Mouse (Mus musculus) ES-E14 (cell line): Measurements from ENCODE around the gene Mipol1. TPM values are rescaled to one million over a fixed set of nuclear protein-coding genes. Genes with fewer than 3 reads are reported as not detected.

Source experiments
- DNase-seq: peaks from one replicate; pipeline ENCODE4 v3.0.0-alpha.2; 2013; ENCODE audit warnings: low read depth, low spot score
- H3K27ac ChIP-seq: 2 replicates; pipeline ENCODE4 v1.5.1; 2012; ENCODE audit warnings: low read depth, mild to moderate bottlenecking, low read length, moderate library complexity, mixed read lengths; ENCODE audit not compliant: poor library complexity, insufficient read depth, severe bottlenecking
- H3K36me3 ChIP-seq: 2 replicates; pipeline ENCODE4 v1.6.1; 2012; ENCODE audit warnings: mild to moderate bottlenecking, low read length, moderate library complexity, mixed read lengths; ENCODE audit not compliant: control insufficient read depth, poor library complexity, insufficient read depth, severe bottlenecking
- H3K4me1 ChIP-seq, 2 experiments: fragments of 150-350 bp in 1 of 2; sonication (generic) in 1 of 2; 2 replicates each; pipeline ENCODE4 v1.6.1; 2012; ENCODE audit warnings: low read length in 2 of 2, mild to moderate bottlenecking in 1 of 2, mixed read lengths in 1 of 2; ENCODE audit not compliant: control insufficient read depth in 2 of 2, insufficient read depth in 2 of 2, poor library complexity in 1 of 2
- H3K4me3 ChIP-seq, 2 experiments: fragments of 150-350 bp in 1 of 2; sonication (generic) in 1 of 2; 2 replicates each; pipeline ENCODE4 v1.5.1; 2012; ENCODE audit warnings: low read length in 2 of 2, low read depth in 1 of 2, mild to moderate bottlenecking in 1 of 2, mixed read lengths in 1 of 2; ENCODE audit not compliant: insufficient read depth in 1 of 2, poor library complexity in 1 of 2, severe bottlenecking in 1 of 2
- H3K9ac ChIP-seq: 2 replicates; pipeline ENCODE4 v1.6.1; 2012; ENCODE audit warnings: low read depth, mild to moderate bottlenecking, low read length, mixed read lengths; ENCODE audit not compliant: poor library complexity, insufficient read depth, severe bottlenecking
- H3K9me3 ChIP-seq: fragments of 150-350 bp; sonication (generic); 2 replicates; pipeline ENCODE4 v1.6.1; 2012; ENCODE audit warnings: low read depth, mild to moderate bottlenecking, low read length; ENCODE audit not compliant: control insufficient read depth, insufficient read depth
- CHD2 ChIP-seq: IDR thresholded peaks from 2 replicates; pipeline ENCODE4 v1.6.1; 2014; ENCODE audit warnings: mild to moderate bottlenecking, low read depth, low read length, inconsistent platforms
- HCFC1 ChIP-seq: IDR thresholded peaks from 2 replicates; pipeline ENCODE4 v1.6.1; 2012; ENCODE audit warnings: low read length, inconsistent platforms, borderline replicate concordance; ENCODE audit not compliant: insufficient read depth
- MAFK ChIP-seq: IDR thresholded peaks from 2 replicates; pipeline ENCODE4 v1.6.1; 2014; ENCODE audit warnings: mild to moderate bottlenecking, low read depth, low read length, inconsistent platforms; ENCODE audit not compliant: insufficient read depth
- ZC3H11A ChIP-seq: IDR thresholded peaks from 2 replicates; pipeline ENCODE4 v1.6.1; 2012; ENCODE audit warnings: low read depth, mild to moderate bottlenecking, inconsistent platforms, low read length, borderline replicate concordance
- ZNF384 ChIP-seq: IDR thresholded peaks from 2 replicates; pipeline ENCODE4 v1.6.1; 2012; ENCODE audit warnings: low read depth, low read length, inconsistent platforms
- in situ Hi-C, 2 experiments: fragments of 600-800 bp; cut with MboI; formaldehyde crosslinking; loops; one replicate each; pipeline ENCODE4 v1.15.1; 2025; ENCODE audit warnings: low sequenced_read_pairs in 2 of 2, inconsistent platforms in 1 of 2; ENCODE audit not compliant: unreplicated experiment in 2 of 2
- total RNA-seq: library from RNA; depleted of rRNA; stranded (reverse); fragments of 300-350 nt; gene quantifications from 2 replicates; pipeline ENCODE4 v1.2.3, GENCODE M21; 2012

Mipol1 gene
- total RNA-seq, 1 experiment: 8.2 TPM

DNA sequence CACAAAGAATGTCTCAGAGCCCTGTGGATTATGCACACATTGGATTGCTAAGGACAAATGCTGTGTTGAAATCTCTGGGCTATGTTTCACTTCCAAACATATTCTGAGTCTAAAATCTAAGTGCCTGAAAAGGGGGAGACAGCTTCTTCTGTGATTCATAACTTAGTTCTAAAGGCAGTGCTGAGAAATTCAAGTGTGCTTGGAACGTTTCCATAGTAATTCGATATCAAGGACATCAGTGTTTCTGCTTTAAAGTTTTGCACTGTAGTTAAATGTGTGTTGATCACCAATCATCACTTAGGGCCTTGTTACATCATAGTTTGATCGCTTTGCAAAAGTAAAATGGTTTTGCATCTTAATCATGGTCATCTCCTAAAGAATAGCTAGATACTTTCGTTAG lies 279.5 kb downstream of the Mipol1 start:
- H3K36me3 ChIP-seq: no peaks in the 10 kb centered on the region
- H3K27ac ChIP-seq: no peak overlapping the region
- in situ Hi-C loops: no loop called here
- no peaks in the 10 kb centered on the region for H3K9me3 ChIP-seq
- no peak for DNase-seq
- no peak overlapping the region for H3K4me3 ChIP-seq
- H3K4me1 ChIP-seq: peaks cover 0 to 2% of the 10 kb centered on the region in 2 experiments; a peak in 1 of 4 replicates
- H3K9ac ChIP-seq: no peak overlapping the region
- TF ChIP-seq HCFC1 (no peak), MAFK (no peak), ZC3H11A (no peak), CHD2 (no peak)

DNA sequence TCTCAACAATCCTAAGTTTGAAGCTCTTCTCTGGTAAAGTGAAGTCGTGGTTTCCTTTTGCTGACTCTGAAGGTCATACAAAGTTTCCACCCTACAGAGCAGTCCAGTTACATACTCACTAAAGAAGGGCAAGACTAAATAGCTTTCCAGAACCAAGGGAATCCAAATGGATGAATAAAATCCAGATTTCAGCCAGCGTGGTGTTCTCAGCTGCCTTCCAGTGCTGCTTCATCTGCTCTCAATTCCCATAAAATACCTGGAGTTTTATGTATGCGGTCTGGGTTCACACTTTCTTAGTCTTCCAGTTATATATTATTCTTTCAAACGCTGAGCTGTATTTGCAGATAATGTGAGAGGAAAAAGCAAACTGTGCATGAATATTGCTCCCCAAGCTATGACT lies 280.9 kb downstream of the Mipol1 start:
- Histone ChIP-seq H3K27ac (no peak overlapping the region), H3K36me3 (no peaks in the 10 kb centered on the region), H3K4me1 (peaks cover 4% of the 10 kb centered on the region in 2 experiments; a peak in 2 of 4 replicates), H3K9me3 (no peaks in the 10 kb centered on the region), H3K9ac (no peak overlapping the region), H3K4me3 (no peak overlapping the region)
- no peak for DNase-seq
- TF ChIP-seq MAFK: no peak
- TF ChIP-seq ZNF384: no peak
- no peak for TF ChIP-seq HCFC1
- in situ Hi-C loops: no loop called here

DNA sequence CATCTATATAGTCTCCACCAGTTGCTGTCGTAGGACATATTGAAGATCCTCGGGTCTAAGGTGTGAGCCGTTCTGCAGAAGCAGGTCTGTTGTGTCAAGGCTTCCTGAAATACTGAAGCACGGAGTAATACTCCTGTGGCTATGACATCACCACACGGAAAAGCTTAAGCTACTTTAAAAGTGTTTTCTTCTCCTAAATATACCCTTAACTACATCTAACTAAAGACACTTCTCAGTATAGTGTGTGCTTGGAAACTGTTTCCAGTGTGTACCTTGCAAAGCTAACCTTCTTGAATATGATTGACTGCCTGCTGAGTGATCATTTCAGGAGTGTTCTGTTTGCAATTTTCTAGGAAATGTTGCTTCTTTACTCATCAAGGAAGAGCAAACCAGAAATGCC lies 281.3 kb downstream of the Mipol1 start:
- H3K36me3 ChIP-seq: no peaks in the 10 kb centered on the region
- H3K9ac ChIP-seq: no peak overlapping the region
- no peak overlapping the region for H3K27ac ChIP-seq
- peaks cover 4 to 6% of the 10 kb centered on the region in 2 experiments; a peak in 2 of 4 replicates for H3K4me1 ChIP-seq
- DNase-seq: no peak
- no peaks in the 10 kb centered on the region for H3K9me3 ChIP-seq
- in situ Hi-C loops: no loop called here
- TF ChIP-seq CHD2: no peak
- TF ChIP-seq ZNF384: no peak
- no peak for TF ChIP-seq MAFK
- no peak for TF ChIP-seq HCFC1
- TF ChIP-seq ZC3H11A: no peak
- H3K4me3 ChIP-seq: no peak overlapping the region

DNA sequence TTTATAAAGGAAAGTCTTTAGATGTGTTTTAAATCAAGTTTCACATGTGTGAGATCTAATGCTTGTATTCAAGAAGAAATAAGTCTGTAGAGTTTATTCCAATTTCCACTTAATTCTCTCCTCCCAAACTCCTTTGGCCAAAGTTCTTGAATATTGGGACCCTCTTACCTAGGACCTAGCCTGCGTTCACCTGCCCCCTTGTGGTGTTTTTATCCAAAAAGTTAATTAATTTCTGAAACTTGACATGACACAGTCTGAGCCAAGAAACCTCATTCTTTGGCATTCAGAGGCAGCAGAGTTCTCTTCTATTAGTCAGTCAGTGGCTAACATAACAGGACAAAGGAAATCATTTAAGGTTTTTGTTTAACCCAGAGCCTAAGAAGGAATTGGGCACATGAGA lies 284.3 kb downstream of the Mipol1 start:
- no peak for TF ChIP-seq ZC3H11A
- TF ChIP-seq CHD2: no peak
- peaks cover 4 to 6% of the 10 kb centered on the region in 2 experiments; a peak in 2 of 4 replicates for H3K4me1 ChIP-seq
- H3K36me3 ChIP-seq: no peaks in the 10 kb centered on the region
- in situ Hi-C loops: no loop called here
- no peaks in the 10 kb centered on the region for H3K9me3 ChIP-seq
- H3K4me3 ChIP-seq: no peak overlapping the region
- no peak for DNase-seq
- no peak overlapping the region for H3K27ac ChIP-seq
- H3K9ac ChIP-seq: no peak overlapping the region

DNA sequence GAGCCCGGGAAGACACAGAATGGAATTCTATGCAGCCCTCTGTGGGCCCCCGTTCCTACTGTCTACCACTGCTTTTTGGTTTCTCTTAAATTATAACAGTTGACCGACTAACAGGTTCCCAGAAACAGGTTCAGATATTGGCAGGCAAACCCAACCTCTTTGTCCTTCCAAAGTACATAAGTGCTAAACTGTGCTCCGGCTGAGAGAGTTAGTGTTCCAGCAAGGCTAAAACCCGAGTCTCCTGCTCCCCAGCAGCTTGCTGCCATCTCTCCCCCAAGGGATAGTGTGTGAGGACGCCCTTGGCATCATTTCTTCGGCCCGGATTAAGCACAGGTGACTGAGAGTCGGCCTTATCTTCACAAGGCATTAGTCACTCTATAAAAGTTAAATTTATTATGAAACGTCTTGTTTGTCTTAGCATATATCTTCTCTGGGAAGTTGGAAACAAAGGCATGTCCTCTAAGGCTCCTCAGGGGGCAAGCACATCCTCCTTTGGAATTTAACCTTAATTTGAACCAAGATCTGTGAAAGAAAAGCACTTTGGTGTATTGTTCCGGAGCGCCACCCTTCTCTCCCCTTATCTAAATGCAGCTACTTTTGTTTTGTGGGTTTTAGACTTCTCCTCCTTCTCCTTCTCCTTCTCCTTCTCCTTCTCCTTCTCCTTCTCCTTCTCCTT lies 285.6 kb downstream of the Mipol1 start:
- H3K27ac ChIP-seq: no peak overlapping the region; the same call in 1 of the 2 replicates
- no peaks in the 10 kb centered on the region for H3K36me3 ChIP-seq
- peak overlapping the region in 1 of 2 experiments; percentile 14; a peak in 2 of 4 replicates for H3K4me3 ChIP-seq
- no peak for DNase-seq
- H3K4me1 ChIP-seq: peaks cover 4 to 6% of the 10 kb centered on the region in 2 experiments; a peak in 2 of 4 replicates
- no peaks in the 10 kb centered on the region for H3K9me3 ChIP-seq
- no peak overlapping the region for H3K9ac ChIP-seq
- in situ Hi-C loops: no loop called here
- TF ChIP-seq ZNF384: no peak
- TF ChIP-seq HCFC1: no peak
- no peak for TF ChIP-seq ZC3H11A
- no peak for TF ChIP-seq MAFK
- TF ChIP-seq CHD2: no peak
